9 mouse cellular contexts compared by ENCODE assay signal in the genomic region with DNA sequence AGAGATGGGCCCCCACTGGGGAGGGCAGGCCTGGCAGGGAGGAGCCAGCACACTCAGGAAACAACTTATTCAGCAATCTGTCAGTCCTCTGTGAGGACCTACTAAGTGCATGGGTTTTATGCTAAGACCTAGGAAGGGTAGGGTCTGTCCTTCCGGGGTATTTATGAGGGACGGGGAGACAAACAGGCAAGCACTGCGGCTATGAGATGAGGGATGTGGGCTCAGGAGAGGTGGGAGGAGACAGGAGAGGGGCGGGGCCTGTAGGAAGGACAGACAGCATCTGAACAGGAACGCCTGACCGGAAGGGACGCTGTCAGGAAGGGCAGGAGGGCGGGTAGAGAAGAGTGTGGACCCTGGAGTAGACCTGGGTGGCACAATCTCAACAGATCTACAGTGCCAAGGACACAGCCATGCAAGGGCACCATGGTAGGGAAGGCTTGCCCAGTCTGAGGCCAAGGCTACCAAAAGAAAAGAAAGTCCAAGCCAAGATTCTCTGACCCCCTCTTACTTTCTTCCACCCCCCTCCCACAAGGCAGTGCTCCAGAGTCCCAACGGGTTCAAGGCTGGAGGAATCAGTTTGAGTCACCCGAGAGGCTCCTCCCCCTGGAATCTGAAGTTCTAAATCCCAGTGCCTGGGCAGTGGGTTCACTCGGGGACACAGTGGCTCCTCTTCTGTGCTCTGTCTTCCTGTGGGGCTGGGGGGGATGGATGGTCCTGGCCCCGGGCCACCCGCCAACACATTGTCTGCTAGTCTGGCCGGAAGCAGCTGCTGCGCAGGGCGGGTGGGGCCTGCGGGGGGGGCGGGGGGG. TPM values are rescaled to one million over a fixed set of nuclear protein-coding genes. Genes with fewer than 3 reads are reported as not detected.
DNase-seq lines count a peak whose midpoint lies in the region; ATAC-seq and TF ChIP-seq lines count a peak whose summit lies in the region.
"Had no signal": no experiment of that assay in that cellular context is flagged by ENCODE, and none has a peak within 500 bp of the region (broad histone marks: within the 10 kb centered on the region; RNA-seq: fewer than 3 reads in every experiment).

No protein-coding gene starts in this region.

- no peak for TF ChIP-seq CTCF in embryonic fibroblast, embryonic 13.5 days (IDR thresholded peaks at IDR 0.05; ENCODE audit: borderline replicate concordance, insufficient read depth, low read length)

- no peak; the same call in 1 of the 2 replicates for ATAC-seq in liver, embryonic 11.5 days (replicated peaks; ENCODE audit: low FRiP score)
- peak; percentile 28; the same call in 1 of the 2 replicates for ATAC-seq in monocyte, adult 5-6 weeks (replicated peaks; ENCODE audit: insufficient number of reproducible peaks, low FRiP score, low TSS enrichment, poor library complexity, severe bottlenecking)

- H3K27me3 ChIP-seq in liver, embryonic 11.5 days (replicated peaks; ENCODE audit: control insufficient read depth, insufficient read depth, low read length), result peaks cover 4% of the 10 kb centered on the region

- no peaks in the 10 kb centered on the region for H3K9me3 ChIP-seq in liver, embryonic 11.5 days (ENCODE audit: control insufficient read depth, low read length)

- H3K4me3 ChIP-seq in liver, embryonic 11.5 days (ENCODE audit: low read depth, low read length), result no peak overlapping the region
- H3K4me3 ChIP-seq in embryonic fibroblast, embryonic 13.5 days (ENCODE audit: insufficient read depth, low read length), result no peak overlapping the region

- WGBS in liver, embryonic 11.5 days, result 22% methylated on average over 18 of the region's 18 CpGs

- no peaks in the 10 kb centered on the region for H3K4me1 ChIP-seq in liver, embryonic 11.5 days (replicated peaks; ENCODE audit: control insufficient read depth, insufficient read depth, low read length)
- peaks cover 13% of the 10 kb centered on the region for H3K4me1 ChIP-seq in embryonic fibroblast, embryonic 13.5 days (ENCODE audit: control insufficient read depth, insufficient read depth, low read length)

- intact Hi-C loops in heart, postnatal 14 days (cut with DNase I), result loop anchor here (1.0 to 5.0 kb wide), 4 partner anchors 10 to 267 kb away; a partner anchor contains a TSS

- H3K4me2 ChIP-seq in liver, embryonic 11.5 days, result no peak overlapping the region

- H3K27ac ChIP-seq in liver, embryonic 11.5 days (ENCODE audit: low read depth, low read length), result no peak overlapping the region
- peak overlapping the region; percentile 87 for H3K27ac ChIP-seq in embryonic fibroblast, embryonic 13.5 days (ENCODE audit: insufficient read depth, low read length)
- H3K27ac ChIP-seq: macrophage had no signal

- no peak overlapping the region for H3K9ac ChIP-seq in liver, embryonic 11.5 days (ENCODE audit: low read depth, low read length)

- peak; percentile 37 for TF ChIP-seq POLR2A in embryonic fibroblast, embryonic 13.5 days (IDR thresholded peaks at IDR 0.05; ENCODE audit: low read depth, low read length)

- H3K36me3 ChIP-seq in liver, embryonic 11.5 days (ENCODE audit: control insufficient read depth, insufficient read depth, low read length), result no peaks in the 10 kb centered on the region

- peak; percentile 56 for DNase-seq in liver
- no peak for DNase-seq in liver, embryonic 11.5 days (ENCODE audit: low spot score)
- peak; percentile 96 for DNase-seq in Muller cell, postnatal 12 days (ENCODE audit: inconsistent ontology term)
- peak; percentile 90 to 92 for DNase-seq in heart, postnatal 14 days
- peak; percentile 88 to 93 for DNase-seq in kidney, postnatal 4 days
- DNase-seq in layer of hippocampus, adult 11-12 months (ENCODE audit: low spot score), result no peak

RNA-seq across cellular contexts. Expression of a gene that starts 17.8 kb away (rescaled TPM):
- 1.2 and 2.2 TPM in 2 replicates for polyA plus RNA-seq in liver, embryonic 11.5 days (2014; fragmentation: Nextera tagmentation; extraction: Ambion mirVana)
- not detected in 2 replicates for polyA plus RNA-seq in embryonic fibroblast, embryonic 13.5 days (2011; ENCODE audit: insufficient read length, low read depth, missing spikeins)
- total RNA-seq in heart, postnatal 14 days (2021), result under 1 TPM; 0.20 to 0.88 TPM
- total RNA-seq in monocyte, adult 5-6 weeks (2017), result not detected in 3 replicates
- polyA plus RNA-seq: macrophage had no signal

Comparison
In these comparisons a context has a peak if more than half of its experiments do, and no peak if none do; other contexts are left out.
1. DNase-seq: peak in liver (single experiment), Muller cell, postnatal 12 days (single experiment), heart, postnatal 14 days (2 of 2) and kidney, postnatal 4 days (2 of 2); none in liver, embryonic 11.5 days (single experiment) and layer of hippocampus, adult 11-12 months (single experiment).